ENCODE assay signal across 10 mouse cellular contexts in genomic region chr9:102353056-102353635, GRCm38 (mm10). TPM values are rescaled to one million over a fixed set of nuclear protein-coding genes. Genes with fewer than 3 reads are reported as not detected.
DNase-seq lines count a peak whose midpoint lies in the region; ATAC-seq lines count a peak whose summit lies in the region.
"Had no signal": no experiment of that assay in that cellular context is flagged by ENCODE, and none has a peak within 500 bp of the region (broad histone marks: within the 10 kb centered on the region; RNA-seq: fewer than 3 reads in every experiment).

No protein-coding gene starts in this region.

- peak; percentile 81 for DNase-seq in heart, adult 11 months
- no peak for DNase-seq in heart, postnatal 4 days
- DNase-seq in ES-CJ7 (ENCODE audit: low read depth, low spot score) = peak; percentile 30
- peak; percentile 45 to 54 for DNase-seq in left cerebral cortex, postnatal 36 days (ENCODE audit: low spot score in 2 of 2)
- peak; percentile 49 for DNase-seq in right cerebral cortex, postnatal 25 days
- DNase-seq in spleen, postnatal 14 days (ENCODE audit: low spot score in 2 of 2) = no peak
- DNase-seq in gastrocnemius, postnatal 14 days = no peak

- peak overlapping the region; percentile 84 for H3K4me3 ChIP-seq in forebrain, embryonic 12.5 days (replicated peaks)
- H3K4me3 ChIP-seq: erythroblast, embryonic 14.5 days had no signal

- H3K9ac ChIP-seq in forebrain, embryonic 12.5 days = peak overlapping the region; percentile 90
- H3K9ac ChIP-seq: liver, embryonic 14.5 days had no signal

- H3K4me1 ChIP-seq in forebrain, embryonic 12.5 days = peaks cover 26% of the 10 kb centered on the region

- H3K4me2 ChIP-seq in forebrain, embryonic 12.5 days = peak overlapping the region; percentile 93

- H3K27ac ChIP-seq in forebrain, embryonic 12.5 days = peak overlapping the region; percentile 72
- H3K27ac ChIP-seq: liver, embryonic 14.5 days had no signal

- under 1% methylated on average over 37 of the region's 38 CpGs for WGBS in forebrain, embryonic 12.5 days

- peaks cover 84% of the 10 kb centered on the region for H3K27me3 ChIP-seq in forebrain, embryonic 12.5 days

- no peak for ATAC-seq in forebrain, embryonic 12.5 days (ENCODE audit: low FRiP score)

- H3K36me3 ChIP-seq in forebrain, embryonic 12.5 days (replicated peaks) = no peaks in the 10 kb centered on the region

- H3K9me3 ChIP-seq in forebrain, embryonic 12.5 days = no peaks in the 10 kb centered on the region

- intact Hi-C loops in left cerebral cortex, postnatal 36 days (cut with DNase I) = loop anchor here (5.0 to 10.0 kb wide), 5 partner anchors 86 to 1168 kb away; no protein-coding TSS in a partner anchor
- intact Hi-C loops in gastrocnemius, postnatal 14 days (cut with DNase I; ENCODE audit: low total_unique reads) = loop anchor here (10.0 kb wide), 2 partner anchors 428 to 1048 kb away; no protein-coding TSS in a partner anchor

RNA-seq across cellular contexts. Expression of gene Ephb1, which starts 1.3 kb away (rescaled TPM):
- 1 to 10 TPM; 8.3 to 9.7 TPM for total RNA-seq in heart, postnatal 4 days (2021)
- 26.7 and 28.7 TPM in 2 replicates for polyA plus RNA-seq in forebrain, embryonic 12.5 days (2016; fragmentation: Nextera tagmentation; extraction: Ambion mirVana)
- 10 to 100 TPM; 29.6 to 32.5 TPM for total RNA-seq in left cerebral cortex, postnatal 36 days (2021)
- 1 to 10 TPM; 2.6 to 3.4 TPM for total RNA-seq in gastrocnemius, postnatal 14 days (2021)
- polyA plus RNA-seq: erythroblast, embryonic 14.5 days had no signal

Comparison
In these comparisons a context has a peak if more than half of its experiments do, and no peak if none do; other contexts are left out.
1. DNase-seq: peak in heart, adult 11 months (single experiment), ES-CJ7 (single experiment), left cerebral cortex, postnatal 36 days (2 of 2) and right cerebral cortex, postnatal 25 days (single experiment); none in heart, postnatal 4 days (single experiment), spleen, postnatal 14 days (0 of 2) and gastrocnemius, postnatal 14 days (single experiment).